Mouse (Mus musculus): ENCODE measurements around the gene Dlg5.

DNA sequence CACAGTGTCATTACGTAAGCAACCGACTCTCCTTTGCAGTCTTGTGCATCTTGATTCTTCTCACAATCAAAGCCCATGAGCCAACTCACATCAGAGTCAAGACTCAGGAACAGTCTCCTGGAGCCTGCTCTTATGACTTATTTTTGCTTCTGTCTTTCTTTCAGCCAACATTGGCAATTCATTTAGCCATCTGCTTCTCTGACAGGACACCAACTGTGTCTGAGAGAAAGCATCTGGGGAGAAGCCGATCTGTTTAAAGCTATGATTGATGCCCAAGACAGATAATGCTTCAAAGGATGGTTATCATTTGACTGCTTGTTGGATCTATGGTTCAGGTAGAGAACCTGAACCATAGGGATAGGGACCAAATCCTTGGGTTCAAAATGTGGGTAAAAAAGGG is 153.3 kb downstream of the Dlg5 start:
- no peak for TF ChIP-seq CTCF (IDR thresholded peaks at IDR 0.05; ENCODE audit: low read depth, low read length)
- no peak for TF ChIP-seq POLR2A (IDR thresholded peaks at IDR 0.05; ENCODE audit: insufficient read depth, low read length)

Data from ES-Bruce4 (cell line).